Mouse (Mus musculus): ENCODE measurements at regions not wholly inside any gene's neighbourhood (a gene's known extent, or its start where the extent isn't known, plus 50 kb on each side); places are given as distances from the start of the nearest gene placed in this dataset.
"Not testable (repeated sequence)": the region's sequence is repeated elsewhere in the genome, so short reads cannot be mapped to it uniquely, and the experiment has no call there.

DNA sequence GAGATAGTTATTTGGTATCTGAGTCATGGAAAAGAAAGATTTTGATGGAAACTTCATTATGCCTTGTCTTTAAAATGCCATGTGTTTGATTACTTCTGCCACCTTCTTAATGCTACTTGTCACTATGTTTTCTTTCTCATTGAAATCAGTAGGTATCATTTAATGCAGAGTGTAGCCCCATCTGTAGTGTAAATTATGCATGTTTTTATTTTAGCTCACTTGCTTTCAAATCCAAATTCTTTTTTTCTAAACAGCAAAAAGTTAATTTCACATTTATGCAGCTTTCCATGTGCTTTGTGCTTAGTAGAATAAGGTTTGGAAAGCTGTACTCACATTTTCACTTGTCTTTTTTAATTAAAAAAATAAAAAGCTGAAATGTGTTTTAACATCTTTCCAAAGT is 748.0 kb upstream of the Epha7 start:
- no peak for ATAC-seq (ENCODE audit: low read depth)
- Histone ChIP-seq H3K27me3 (ENCODE audit: control insufficient read depth, insufficient read depth, low read depth, low read length) (no peaks in the 10 kb centered on the region), H3K4me1 (replicated peaks; ENCODE audit: control insufficient read depth, insufficient read depth, low read length) (no peaks in the 10 kb centered on the region), H3K36me3 (ENCODE audit: control insufficient read depth, insufficient read depth, low read length) (no peaks in the 10 kb centered on the region), H3K4me2 (ENCODE audit: low read depth, low read length) (no peak overlapping the region), H3K9ac (ENCODE audit: low read length) (no peak overlapping the region), H3K27ac (ENCODE audit: low read length) (no peak overlapping the region), H3K9me3 (ENCODE audit: control insufficient read depth, low read length) (no peaks in the 10 kb centered on the region), H3K4me3 (ENCODE audit: low read length) (no peak overlapping the region)

DNA sequence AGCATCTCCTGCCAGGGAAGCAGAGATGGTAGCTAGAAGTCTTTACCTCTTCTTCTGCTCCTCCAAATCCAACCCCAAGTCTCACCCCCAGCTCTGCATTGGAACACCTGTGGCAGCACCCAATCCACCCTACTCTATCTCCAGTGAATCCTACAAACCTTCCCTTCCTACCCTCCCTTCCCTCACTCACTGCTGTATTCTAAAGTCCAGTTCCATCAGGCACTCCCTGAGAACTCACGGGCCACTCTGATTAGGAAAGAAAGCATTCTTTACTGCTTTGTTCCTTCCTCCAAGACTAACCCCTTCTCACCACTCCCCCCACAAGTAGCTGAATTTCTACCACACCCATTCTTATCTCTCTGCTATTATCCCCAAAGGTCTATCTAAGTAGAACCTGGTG is 747.1 kb upstream of the Epha7 start:
- no peak overlapping the region for H3K27ac ChIP-seq (ENCODE audit: low read length)
- H3K4me1 ChIP-seq (replicated peaks; ENCODE audit: control insufficient read depth, insufficient read depth, low read length): no peaks in the 10 kb centered on the region
- 71% methylated on average over 1 of the region's 1 CpGs for WGBS
- ATAC-seq (ENCODE audit: low read depth): no peak
- no peaks in the 10 kb centered on the region for H3K36me3 ChIP-seq (ENCODE audit: control insufficient read depth, insufficient read depth, low read length)
- no peak overlapping the region for H3K9ac ChIP-seq (ENCODE audit: low read length)
- H3K4me3 ChIP-seq (ENCODE audit: low read length): no peak overlapping the region
- no peaks in the 10 kb centered on the region for H3K9me3 ChIP-seq (ENCODE audit: control insufficient read depth, low read length)
- H3K4me2 ChIP-seq (ENCODE audit: low read depth, low read length): no peak overlapping the region
- no peaks in the 10 kb centered on the region for H3K27me3 ChIP-seq (ENCODE audit: control insufficient read depth, insufficient read depth, low read depth, low read length)

DNA sequence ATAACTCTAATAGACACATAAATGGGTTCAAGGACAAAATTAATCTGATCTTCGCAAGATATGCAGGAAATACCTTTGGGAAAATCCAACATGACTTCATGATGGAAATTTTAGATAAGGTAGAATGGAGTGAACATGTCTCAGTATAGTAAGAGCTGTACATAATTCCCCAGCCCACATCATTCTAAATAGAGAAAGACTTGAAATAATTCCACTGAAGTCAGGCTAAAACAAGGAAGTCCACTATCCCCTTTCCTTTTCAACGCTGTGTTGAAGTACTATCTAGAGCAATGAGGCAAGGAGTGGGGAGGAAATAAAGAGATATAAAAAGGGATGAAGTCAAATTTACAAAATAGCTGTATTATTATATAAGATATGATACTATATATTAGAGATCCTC is 733.9 kb upstream of the Epha7 start:
- 80% methylated on average over 2 of the region's 2 CpGs for WGBS
- Histone ChIP-seq H3K4me3 (ENCODE audit: low read length) (no peak overlapping the region), H3K9me3 (ENCODE audit: control insufficient read depth, low read length) (no peaks in the 10 kb centered on the region), H3K27me3 (ENCODE audit: control insufficient read depth, insufficient read depth, low read depth, low read length) (no peaks in the 10 kb centered on the region), H3K4me1 (replicated peaks; ENCODE audit: control insufficient read depth, insufficient read depth, low read length) (no peaks in the 10 kb centered on the region), H3K4me2 (ENCODE audit: low read depth, low read length) (no peak overlapping the region), H3K27ac (ENCODE audit: low read length) (no peak overlapping the region), H3K36me3 (ENCODE audit: control insufficient read depth, insufficient read depth, low read length) (no peaks in the 10 kb centered on the region), H3K9ac (ENCODE audit: low read length) (no peak overlapping the region)
- no peak for ATAC-seq (ENCODE audit: low read depth)

- H3K4me1 ChIP-seq (replicated peaks; ENCODE audit: control insufficient read depth, insufficient read depth, low read length): no peaks in the 10 kb centered on the region
- H3K4me2 ChIP-seq (ENCODE audit: low read depth, low read length): no peak overlapping the region
- ATAC-seq (ENCODE audit: low read depth): no peak
- H3K27me3 ChIP-seq (ENCODE audit: control insufficient read depth, insufficient read depth, low read depth, low read length): no peaks in the 10 kb centered on the region
- 27% methylated on average over 3 of the region's 3 CpGs for WGBS
- H3K27ac ChIP-seq (ENCODE audit: low read length): no peak overlapping the region
- no peaks in the 10 kb centered on the region for H3K9me3 ChIP-seq (ENCODE audit: control insufficient read depth, low read length)
- no peak overlapping the region for H3K9ac ChIP-seq (ENCODE audit: low read length)
- H3K4me3 ChIP-seq (ENCODE audit: low read length): no peak overlapping the region
- H3K36me3 ChIP-seq (ENCODE audit: control insufficient read depth, insufficient read depth, low read length): no peaks in the 10 kb centered on the region
Observed at GRCm38 (mm10) chr4:28092854-28093253, 720.1 kb upstream of the Epha7 start.

GRCm38 (mm10) chr4:28143165-28143564 is 669.8 kb upstream of the Epha7 start:
- 79% methylated on average over 8 of the region's 8 CpGs for WGBS
- no peak for ATAC-seq (ENCODE audit: low read depth)
- no peak overlapping the region for H3K9ac ChIP-seq (ENCODE audit: low read length)
- no peaks in the 10 kb centered on the region for H3K27me3 ChIP-seq (ENCODE audit: control insufficient read depth, insufficient read depth, low read depth, low read length)
- H3K4me1 ChIP-seq (replicated peaks; ENCODE audit: control insufficient read depth, insufficient read depth, low read length): no peaks in the 10 kb centered on the region
- no peak overlapping the region for H3K4me3 ChIP-seq (ENCODE audit: low read length)
- H3K9me3 ChIP-seq (ENCODE audit: control insufficient read depth, low read length): no peaks in the 10 kb centered on the region
- no peaks in the 10 kb centered on the region for H3K36me3 ChIP-seq (ENCODE audit: control insufficient read depth, insufficient read depth, low read length)
- no peak overlapping the region for H3K4me2 ChIP-seq (ENCODE audit: low read depth, low read length)
- no peak overlapping the region for H3K27ac ChIP-seq (ENCODE audit: low read length)

DNA sequence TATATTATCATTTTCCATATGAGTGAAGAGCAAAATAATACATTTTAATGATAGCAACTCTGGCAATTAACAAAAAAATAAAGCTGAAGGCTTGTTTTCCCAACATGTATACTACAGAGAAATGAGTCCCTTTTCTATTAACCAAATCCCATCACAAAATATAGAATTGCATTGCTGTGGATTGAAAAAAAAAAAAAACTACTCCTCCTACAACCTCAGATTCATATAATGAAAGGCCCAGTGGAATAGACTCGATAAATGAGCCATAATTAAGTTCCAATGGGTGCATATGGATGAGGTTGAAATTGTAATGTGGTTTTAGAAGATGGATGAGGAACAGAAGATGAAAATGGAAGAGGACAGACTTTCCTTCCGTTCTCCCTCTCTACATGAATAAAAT is 657.8 kb upstream of the Epha7 start:
- Histone ChIP-seq H3K9me3 (ENCODE audit: control insufficient read depth, low read length) (no peaks in the 10 kb centered on the region), H3K4me1 (replicated peaks; ENCODE audit: control insufficient read depth, insufficient read depth, low read length) (no peaks in the 10 kb centered on the region), H3K4me3 (ENCODE audit: low read length) (no peak overlapping the region), H3K9ac (ENCODE audit: low read length) (no peak overlapping the region), H3K36me3 (ENCODE audit: control insufficient read depth, insufficient read depth, low read length) (no peaks in the 10 kb centered on the region), H3K4me2 (ENCODE audit: low read depth, low read length) (no peak overlapping the region), H3K27ac (ENCODE audit: low read length) (no peak overlapping the region), H3K27me3 (ENCODE audit: control insufficient read depth, insufficient read depth, low read depth, low read length) (no peaks in the 10 kb centered on the region)
- ATAC-seq (ENCODE audit: low read depth): no peak
- WGBS: 68% methylated on average over 2 of the region's 2 CpGs

DNA sequence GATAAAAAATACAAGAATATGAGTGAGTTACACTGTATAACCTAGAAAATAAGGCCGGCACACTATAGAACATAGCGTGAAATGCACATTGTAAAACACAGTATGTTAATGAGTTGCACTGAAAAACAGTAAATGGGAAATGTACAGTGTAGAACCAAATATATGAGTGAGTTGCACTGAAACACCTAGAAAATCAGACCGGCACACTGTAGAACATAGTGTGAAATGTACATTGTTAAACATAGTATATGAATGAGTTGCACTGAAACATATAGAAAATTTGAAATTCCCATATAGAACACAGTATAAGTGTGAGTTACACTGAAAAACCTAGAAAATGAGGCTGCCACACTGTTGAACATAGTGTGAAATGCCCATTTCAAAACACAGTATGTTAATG is 636.2 kb upstream of the Epha7 start:
- Histone ChIP-seq H3K9me3 (ENCODE audit: control insufficient read depth, low read length) (no peaks in the 10 kb centered on the region), H3K4me2 (ENCODE audit: low read depth, low read length) (no peak overlapping the region), H3K9ac (ENCODE audit: low read length) (no peak overlapping the region), H3K36me3 (ENCODE audit: control insufficient read depth, insufficient read depth, low read length) (no peaks in the 10 kb centered on the region), H3K4me1 (replicated peaks; ENCODE audit: control insufficient read depth, insufficient read depth, low read length) (no peaks in the 10 kb centered on the region), H3K27me3 (ENCODE audit: control insufficient read depth, insufficient read depth, low read depth, low read length) (no peaks in the 10 kb centered on the region), H3K4me3 (ENCODE audit: low read length) (no peak overlapping the region), H3K27ac (ENCODE audit: low read length) (no peak overlapping the region)
- 75% methylated on average over 3 of the region's 3 CpGs for WGBS
- peak; percentile 95 for ATAC-seq (ENCODE audit: low read depth)

DNA sequence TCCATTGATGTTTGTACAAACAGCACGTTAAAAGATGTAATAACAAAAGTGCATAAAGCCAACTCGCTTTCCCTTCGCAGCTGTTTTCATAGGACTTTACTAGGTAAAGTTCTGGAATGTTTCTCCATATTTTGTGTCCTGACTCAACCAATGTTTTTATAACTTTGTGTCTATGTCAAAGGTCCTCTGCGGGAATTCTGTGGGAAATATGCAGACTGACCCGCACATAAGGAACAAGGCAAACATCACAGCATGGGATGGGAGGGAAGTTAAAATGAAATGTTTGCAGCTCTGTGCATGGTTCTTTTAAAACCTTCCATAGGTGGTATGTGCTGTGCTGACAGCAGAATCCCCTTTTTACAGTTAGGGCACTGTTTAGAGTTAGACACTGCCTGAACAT is 622.1 kb upstream of the Epha7 start:
- H3K4me3 ChIP-seq (ENCODE audit: low read length): no peak overlapping the region
- no peaks in the 10 kb centered on the region for H3K9me3 ChIP-seq (ENCODE audit: control insufficient read depth, low read length)
- H3K36me3 ChIP-seq (ENCODE audit: control insufficient read depth, insufficient read depth, low read length): no peaks in the 10 kb centered on the region
- no peaks in the 10 kb centered on the region for H3K4me1 ChIP-seq (replicated peaks; ENCODE audit: control insufficient read depth, insufficient read depth, low read length)
- H3K27ac ChIP-seq (ENCODE audit: low read length): no peak overlapping the region
- no peak for ATAC-seq (ENCODE audit: low read depth)
- WGBS: 78% methylated on average over 5 of the region's 5 CpGs
- H3K9ac ChIP-seq (ENCODE audit: low read length): no peak overlapping the region
- H3K4me2 ChIP-seq (ENCODE audit: low read depth, low read length): no peak overlapping the region
- no peaks in the 10 kb centered on the region for H3K27me3 ChIP-seq (ENCODE audit: control insufficient read depth, insufficient read depth, low read depth, low read length)

GRCm38 (mm10) chr4:28227594-28228208 is 585.2 kb upstream of the Epha7 start:
- WGBS: 53% methylated on average over 2 of the region's 2 CpGs
- Histone ChIP-seq H3K4me1 (replicated peaks; ENCODE audit: control insufficient read depth, insufficient read depth, low read length) (no peaks in the 10 kb centered on the region), H3K4me3 (ENCODE audit: low read length) (no peak overlapping the region), H3K36me3 (ENCODE audit: control insufficient read depth, insufficient read depth, low read length) (no peaks in the 10 kb centered on the region), H3K27ac (ENCODE audit: low read length) (no peak overlapping the region), H3K4me2 (ENCODE audit: low read depth, low read length) (no peak overlapping the region), H3K9me3 (ENCODE audit: control insufficient read depth, low read length) (no peaks in the 10 kb centered on the region), H3K9ac (ENCODE audit: low read length) (no peak overlapping the region), H3K27me3 (ENCODE audit: control insufficient read depth, insufficient read depth, low read depth, low read length) (no peaks in the 10 kb centered on the region)
- no peak for ATAC-seq (ENCODE audit: low read depth)

GRCm38 (mm10) chr4:28235516-28235915 is 577.4 kb upstream of the Epha7 start:
- not testable (repeated sequence) for H3K9ac ChIP-seq (ENCODE audit: low read length); H3K9me3 ChIP-seq (ENCODE audit: control insufficient read depth, low read length); ATAC-seq (ENCODE audit: low read depth); H3K4me1 ChIP-seq (replicated peaks; ENCODE audit: control insufficient read depth, insufficient read depth, low read length); H3K4me3 ChIP-seq (ENCODE audit: low read length); H3K4me2 ChIP-seq (ENCODE audit: low read depth, low read length); H3K36me3 ChIP-seq (ENCODE audit: control insufficient read depth, insufficient read depth, low read length); H3K27me3 ChIP-seq (ENCODE audit: control insufficient read depth, insufficient read depth, low read depth, low read length); H3K27ac ChIP-seq (ENCODE audit: low read length)
